Mouse (Mus musculus) kidney, embryonic 15.5 days (tissue): ENCODE data around the gene Fam163a. TPM values are rescaled to one million over a fixed set of nuclear protein-coding genes. Genes with fewer than 3 reads are reported as not detected.
"Not testable (repeated sequence)": the region's sequence is repeated elsewhere in the genome, so short reads cannot be mapped to it uniquely, and the experiment has no call there.

Experiments
- ATAC-seq: fragments of 200-750 bp; cut with Nextera tagmentation; replicated peaks from 2 replicates; pipeline ENCODE4 v1.8.0; 2017; ENCODE audit warnings: moderate TSS enrichment; ENCODE audit not compliant: low FRiP score
- H3K27ac ChIP-seq: fragments of 300-500 bp; sonication (generic); 2 replicates; pipeline ENCODE4 v1.5.1; 2015; ENCODE audit warnings: mild to moderate bottlenecking, inconsistent platforms
- H3K27me3 ChIP-seq: fragments of 300-500 bp; sonication (generic); 2 replicates; pipeline ENCODE4 v1.6.1; 2015; ENCODE audit warnings: inconsistent platforms
- H3K36me3 ChIP-seq: fragments of 300-500 bp; sonication (generic); 2 replicates; pipeline ENCODE4 v1.6.1; 2015; ENCODE audit warnings: inconsistent platforms
- H3K4me1 ChIP-seq: fragments of 300-500 bp; sonication (generic); 2 replicates; pipeline ENCODE4 v1.6.1; 2015; ENCODE audit warnings: inconsistent platforms
- H3K4me2 ChIP-seq: fragments of 300-500 bp; sonication (generic); 2 replicates; pipeline ENCODE4 v1.6.1; 2015; ENCODE audit warnings: moderate library complexity, mild to moderate bottlenecking, inconsistent platforms
- H3K4me3 ChIP-seq: fragments of 300-500 bp; sonication (generic); replicated peaks from 2 replicates; pipeline ENCODE4 v1.5.1; 2015; ENCODE audit warnings: mild to moderate bottlenecking, inconsistent platforms
- H3K9ac ChIP-seq: fragments of 300-500 bp; sonication (generic); 2 replicates; pipeline ENCODE4 v1.6.1; 2015; ENCODE audit warnings: mild to moderate bottlenecking, inconsistent platforms
- H3K9me3 ChIP-seq: fragments of 300-500 bp; sonication (generic); replicated peaks from 2 replicates; pipeline ENCODE4 v1.6.1; 2016; ENCODE audit warnings: inconsistent platforms
- WGBS: fragments of 180-500 bp; shearing (Covaris S2); methylation state at CpG from one replicate; pipeline ENCODE4 v1.1.7; 2015; ENCODE audit warnings: mixed read lengths; 5-methylcytosine and 5-hydroxymethylcytosine counted together
- polyA plus RNA-seq: library from polyadenylated mRNA; unstranded; fragments of >200 nt; fragmentation: Nextera tagmentation; extraction: Ambion mirVana; gene quantifications from 2 replicates; pipeline ENCODE4 v1.2.1, GENCODE M21; 2015

The Fam163a gene
- polyA plus RNA-seq, 1 experiment from 2014 or later, result 1.5 TPM

GRCm38 (mm10) chr1:156073169-156073821 is 131.5 kb downstream of the Fam163a start:
- 68% methylated on average over 15 of the region's 15 CpGs for WGBS
- Histone ChIP-seq H3K4me3 (no peak overlapping the region), H3K4me2 (no peak overlapping the region), H3K27me3 (no peaks in the 10 kb centered on the region), H3K36me3 (peaks cover 5% of the 10 kb centered on the region; the same call in 1 of the 2 replicates), H3K27ac (no peak overlapping the region), H3K9ac (no peak overlapping the region), H3K9me3 (no peaks in the 10 kb centered on the region), H3K4me1 (peaks cover 8% of the 10 kb centered on the region; the same call in 1 of the 2 replicates)
- no peak for ATAC-seq

- Histone ChIP-seq H3K36me3 (peaks cover 27% of the 10 kb centered on the region), H3K9me3 (no peaks in the 10 kb centered on the region), H3K4me2 (no peak overlapping the region), H3K4me1 (peaks cover 8% of the 10 kb centered on the region; the same call in 1 of the 2 replicates), H3K4me3 (no peak overlapping the region), H3K27me3 (no peaks in the 10 kb centered on the region), H3K9ac (no peak overlapping the region), H3K27ac (no peak overlapping the region)
- 81% methylated on average over 14 of the region's 14 CpGs for WGBS
- no peak for ATAC-seq
These were observed 134.7 kb downstream of the Fam163a start for GRCm38 (mm10) chr1:156070106-156070505.

- H3K9ac ChIP-seq, result no peak overlapping the region
- WGBS, result 64% methylated on average over 3 of the region's 3 CpGs
These were observed 138.7 kb downstream of the Fam163a start for GRCm38 (mm10) chr1:156066133-156066532.

GRCm38 (mm10) chr1:156062193-156062592 is 142.6 kb downstream of the Fam163a start:
- no peak overlapping the region for H3K27ac ChIP-seq
- H3K9me3 ChIP-seq, result no peaks in the 10 kb centered on the region
- H3K36me3 ChIP-seq, result peaks cover 74% of the 10 kb centered on the region
- no peaks in the 10 kb centered on the region for H3K4me1 ChIP-seq
- no peak overlapping the region for H3K4me3 ChIP-seq
- H3K4me2 ChIP-seq, result no peak overlapping the region
- no peak for ATAC-seq
- no peaks in the 10 kb centered on the region for H3K27me3 ChIP-seq
- 87% methylated on average over 4 of the region's 4 CpGs for WGBS
- no peak overlapping the region for H3K9ac ChIP-seq

More at GRCm38 (mm10) chr1:156066133-156066532, 138.7 kb downstream of the Fam163a start:
- no peak overlapping the region for H3K4me2 ChIP-seq
- no peaks in the 10 kb centered on the region for H3K9me3 ChIP-seq
- no peaks in the 10 kb centered on the region for H3K4me1 ChIP-seq
- no peak overlapping the region for H3K27ac ChIP-seq
- no peak overlapping the region for H3K4me3 ChIP-seq
- peaks cover 65% of the 10 kb centered on the region for H3K36me3 ChIP-seq
- no peak for ATAC-seq
- H3K27me3 ChIP-seq, result no peaks in the 10 kb centered on the region

- Histone ChIP-seq H3K4me3 (no peak overlapping the region), H3K9ac (no peak overlapping the region), H3K4me2 (no peak overlapping the region), H3K27ac (no peak overlapping the region), H3K4me1 (no peaks in the 10 kb centered on the region), H3K36me3 (peaks cover 74% of the 10 kb centered on the region), H3K27me3 (no peaks in the 10 kb centered on the region), H3K9me3 (no peaks in the 10 kb centered on the region)
- 85% methylated on average over 2 of the region's 2 CpGs for WGBS
- no peak for ATAC-seq
These were observed 146.6 kb downstream of the Fam163a start for GRCm38 (mm10) chr1:156058207-156058606.

- no peaks in the 10 kb centered on the region for H3K27me3 ChIP-seq
- H3K9me3 ChIP-seq, result no peaks in the 10 kb centered on the region
- H3K27ac ChIP-seq, result 0 out of 2 replicates have a peak overlapping the region, but pooled peaks have one; percentile 32
- 70% methylated on average over 3 of the region's 3 CpGs for WGBS
- no peak overlapping the region for H3K4me3 ChIP-seq
- H3K4me1 ChIP-seq, result peaks cover 38% of the 10 kb centered on the region
- H3K4me2 ChIP-seq, result no peak overlapping the region
- no peak for ATAC-seq
- H3K9ac ChIP-seq, result no peak overlapping the region
- peaks cover 79% of the 10 kb centered on the region for H3K36me3 ChIP-seq
These were observed 158.1 kb downstream of the Fam163a start for GRCm38 (mm10) chr1:156046688-156047087.

- Histone ChIP-seq H3K4me1 (peaks cover 45% of the 10 kb centered on the region), H3K27me3 (no peaks in the 10 kb centered on the region), H3K9me3 (no peaks in the 10 kb centered on the region), H3K27ac (no peak overlapping the region), H3K4me3 (no peak overlapping the region), H3K9ac (no peak overlapping the region), H3K4me2 (no peak overlapping the region), H3K36me3 (peaks cover 54% of the 10 kb centered on the region)
- ATAC-seq, result no peak
- 35% methylated on average over 5 of the region's 5 CpGs for WGBS
These were observed 160.6 kb downstream of the Fam163a start for GRCm38 (mm10) chr1:156044211-156044611.

GRCm38 (mm10) chr1:156043027-156043426 is 161.8 kb downstream of the Fam163a start:
- Histone ChIP-seq H3K9ac (no peak overlapping the region), H3K36me3 (peaks cover 42% of the 10 kb centered on the region), H3K27ac (no peak overlapping the region), H3K27me3 (no peaks in the 10 kb centered on the region), H3K4me1 (peaks cover 45% of the 10 kb centered on the region), H3K4me3 (no peak overlapping the region), H3K4me2 (no peak overlapping the region), H3K9me3 (no peaks in the 10 kb centered on the region)
- WGBS, result 24% methylated on average over 4 of the region's 4 CpGs
- no peak for ATAC-seq

- Histone ChIP-seq H3K4me1 (peaks cover 46% of the 10 kb centered on the region), H3K27ac (no peak overlapping the region), H3K4me2 (peak overlapping the region; percentile 65), H3K4me3 (no peak overlapping the region), H3K27me3 (no peaks in the 10 kb centered on the region), H3K36me3 (peaks cover 37% of the 10 kb centered on the region), H3K9me3 (no peaks in the 10 kb centered on the region), H3K9ac (no peak overlapping the region)
- ATAC-seq, result no peak
- 86% methylated on average over 5 of the region's 5 CpGs for WGBS
These were observed 162.3 kb downstream of the Fam163a start for GRCm38 (mm10) chr1:156042481-156042880.

- Histone ChIP-seq H3K4me2 (peak overlapping the region; percentile 65), H3K4me3 (peak overlapping the region; percentile 69), H3K4me1 (peaks cover 49% of the 10 kb centered on the region), H3K9ac (peak overlapping the region; percentile 68), H3K9me3 (no peaks in the 10 kb centered on the region), H3K36me3 (peaks cover 30% of the 10 kb centered on the region), H3K27me3 (no peaks in the 10 kb centered on the region), H3K27ac (no peak overlapping the region)
- WGBS, result 27% methylated on average over 7 of the region's 7 CpGs
- no peak for ATAC-seq
These were observed 163.2 kb downstream of the Fam163a start for GRCm38 (mm10) chr1:156041451-156042241.

- 1% methylated on average over 22 of the region's 22 CpGs for WGBS
These were observed 164.0 kb downstream of the Fam163a start for GRCm38 (mm10) chr1:156040731-156041401.

GRCm38 (mm10) chr1:156039989-156040388 is 164.8 kb downstream of the Fam163a start:
- Histone ChIP-seq H3K4me1 (peaks cover 41% of the 10 kb centered on the region), H3K36me3 (peaks cover 16% of the 10 kb centered on the region), H3K27ac (0 out of 2 replicates have a peak overlapping the region, but pooled peaks have one; percentile 79)
- H3K4me3 ChIP-seq, H3K9ac ChIP-seq, H3K27me3 ChIP-seq, H3K4me2 ChIP-seq, H3K9me3 ChIP-seq, ATAC-seq: not testable (repeated sequence)
- WGBS, result 73% methylated on average over 7 of the region's 7 CpGs

More at GRCm38 (mm10) chr1:156040731-156041401, 164.0 kb downstream of the Fam163a start:
- Histone ChIP-seq H3K4me1 (peaks cover 46% of the 10 kb centered on the region), H3K27ac (peak overlapping the region; percentile 79), H3K9me3 (no peaks in the 10 kb centered on the region), H3K9ac (peak overlapping the region; percentile 68), H3K36me3 (peaks cover 24% of the 10 kb centered on the region), H3K27me3 (no peaks in the 10 kb centered on the region), H3K4me3 (peak overlapping the region; percentile 69), H3K4me2 (peak overlapping the region; percentile 65)
- ATAC-seq, result peak; percentile 81
